Mouse (Mus musculus) C2C12 (cell line): ENCODE results near the gene Lama4. TPM values are rescaled to one million over a fixed set of nuclear protein-coding genes. Genes with fewer than 3 reads are reported as not detected.

Experiments used
- H3K27me3 ChIP-seq: one replicate; pipeline ENCODE4 v1.6.1; 2011; ENCODE audit not compliant: control insufficient read depth, insufficient read depth, insufficient read length
- H3K36me3 ChIP-seq: one replicate; pipeline ENCODE4 v1.6.1; 2011; ENCODE audit not compliant: control insufficient read depth, insufficient read depth
- H3K4me3 ChIP-seq: one replicate; pipeline ENCODE4 v1.5.1; 2011; ENCODE audit warnings: mild to moderate bottlenecking, control low read depth; ENCODE audit not compliant: poor library complexity, insufficient read depth, severe bottlenecking
- H3K79me2 ChIP-seq: one replicate; pipeline ENCODE4 v1.6.1; 2011; ENCODE audit not compliant: control insufficient read depth, insufficient read depth
- H3K79me3 ChIP-seq: one replicate; pipeline ENCODE4 v1.6.1; 2011; ENCODE audit warnings: low read depth, control low read depth
- H3ac ChIP-seq: one replicate; pipeline ENCODE3; 2011; ENCODE audit warnings: low read depth; ENCODE audit not compliant: control insufficient read depth, insufficient read length
- CEBPB ChIP-seq: IDR thresholded peaks from one replicate; pipeline ENCODE4 v1.6.1; 2011; ENCODE audit warnings: low read depth, mild to moderate bottlenecking, control low read depth, moderate library complexity
- CTCF ChIP-seq: IDR thresholded peaks from one replicate; pipeline ENCODE4 v1.5.1; 2011; ENCODE audit not compliant: control insufficient read depth, insufficient read depth, insufficient read length
- FOSL1 ChIP-seq: IDR thresholded peaks from one replicate; pipeline ENCODE4 v1.8.0; 2011; ENCODE audit warnings: mild to moderate bottlenecking, low read length; ENCODE audit not compliant: poor library complexity, insufficient read depth, severe bottlenecking
- MAX ChIP-seq: IDR thresholded peaks from one replicate; pipeline ENCODE4 v1.6.1; 2011; ENCODE audit warnings: mild to moderate bottlenecking, control low read depth
- MYOD1 ChIP-seq: IDR thresholded peaks from one replicate; pipeline ENCODE4 v1.6.1; 2011; ENCODE audit warnings: low read depth; ENCODE audit not compliant: control insufficient read depth, insufficient read length
- MYOG ChIP-seq: IDR thresholded peaks from one replicate; pipeline ENCODE4 v1.6.1; 2011; ENCODE audit not compliant: control insufficient read depth, insufficient read length; ENCODE audit errors: extremely low read depth
- USF1 ChIP-seq: IDR thresholded peaks from one replicate; pipeline ENCODE4 v1.6.1; 2011; ENCODE audit warnings: low read depth, mild to moderate bottlenecking, control low read depth, moderate library complexity
- polyA plus RNA-seq: library from polyadenylated mRNA; unstranded; fragments of >200 nt; fragmentation: generic; extraction: Trizol; gene quantifications from one replicate; pipeline ENCODE4 v1.2.1, GENCODE M21; 2012; ENCODE audit warnings: missing spikeins

Gene Lama4
- polyA plus RNA-seq, 1 experiment, result 0.02 TPM

DNA sequence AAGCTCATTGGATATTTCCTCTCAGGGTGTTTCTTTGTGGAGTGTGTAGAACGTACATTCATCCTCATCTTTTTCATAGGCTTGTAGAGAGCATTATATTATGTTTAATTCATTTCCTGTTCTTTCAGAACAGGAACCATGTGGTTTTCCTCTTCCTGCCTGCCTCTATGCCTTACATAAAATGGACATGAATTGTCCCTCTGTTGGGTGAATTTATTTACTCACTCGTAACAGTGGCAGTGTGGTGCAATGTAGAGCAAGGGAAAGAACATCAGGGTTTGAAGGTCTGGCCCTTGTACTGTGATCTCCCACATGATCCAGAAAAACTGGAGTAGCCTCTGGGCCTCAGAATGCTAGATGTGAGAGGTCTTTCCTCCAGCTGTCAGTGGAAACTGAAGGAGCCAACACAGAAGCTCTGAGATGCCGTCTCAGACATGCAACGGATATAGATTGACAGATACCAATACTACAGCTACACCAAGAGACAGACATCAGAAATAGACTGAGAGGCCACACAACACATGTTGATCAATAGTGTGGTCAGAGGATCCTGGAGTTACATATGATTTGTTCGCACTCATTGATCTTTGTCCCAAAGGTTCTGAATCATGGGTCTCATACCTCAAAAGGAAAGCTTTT, 58.4 kb downstream of the Lama4 start:
- Histone ChIP-seq H3K79me2 (no peaks in the 10 kb centered on the region), H3K4me3 (no peak overlapping the region), H3K36me3 (no peaks in the 10 kb centered on the region), H3K79me3 (no peaks in the 10 kb centered on the region), H3ac (no peak overlapping the region), H3K27me3 (no peaks in the 10 kb centered on the region)
- TF ChIP-seq FOSL1 (no peak), MAX (no peak), CEBPB (no peak), MYOG (no peak)

DNA sequence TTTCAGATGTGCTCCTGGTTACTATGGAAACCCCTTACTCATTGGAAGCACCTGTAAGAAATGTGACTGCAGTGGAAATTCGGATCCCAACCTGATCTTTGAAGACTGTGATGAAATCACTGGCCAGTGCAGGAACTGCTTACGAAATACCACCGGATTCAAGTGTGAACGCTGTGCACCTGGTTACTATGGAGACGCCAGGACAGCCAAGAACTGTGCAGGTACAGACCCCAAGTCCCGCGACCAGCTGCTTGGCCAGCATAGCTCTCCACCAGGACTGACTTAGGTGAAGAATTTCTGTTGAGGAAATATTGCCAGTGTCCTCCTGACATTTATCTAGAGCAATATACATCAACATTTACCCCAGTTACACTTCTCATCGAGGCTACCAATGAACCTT, 61.2 kb downstream of the Lama4 start:
- Histone ChIP-seq H3K27me3 (no peaks in the 10 kb centered on the region), H3K36me3 (no peaks in the 10 kb centered on the region), H3K4me3 (no peak overlapping the region), H3ac (no peak overlapping the region), H3K79me3 (no peaks in the 10 kb centered on the region), H3K79me2 (no peaks in the 10 kb centered on the region)
- TF ChIP-seq MYOG, result no peak
- TF ChIP-seq FOSL1, result no peak
- no peak for TF ChIP-seq CEBPB
- TF ChIP-seq MAX, result no peak
- TF ChIP-seq CTCF, result no peak
- no peak for TF ChIP-seq MYOD1

DNA sequence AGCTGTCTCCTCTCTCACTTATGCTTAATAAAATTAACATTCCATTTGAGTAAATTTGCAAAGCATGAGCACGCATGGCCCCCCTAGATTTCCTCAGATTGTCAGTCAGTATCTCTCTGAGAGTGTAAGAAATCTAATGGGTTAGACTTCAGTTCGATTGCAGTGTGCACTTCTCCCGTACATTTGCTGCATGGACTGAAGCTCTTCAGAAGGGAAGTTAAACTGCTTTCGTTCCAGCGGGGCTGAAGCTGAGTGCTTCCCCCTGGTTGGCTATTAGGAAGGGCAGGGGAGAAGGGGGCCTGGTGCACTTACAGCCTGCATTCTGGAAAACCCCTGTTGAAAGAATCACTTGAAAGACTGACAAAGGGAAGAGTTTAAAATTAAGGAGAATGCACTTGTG, 61.7 kb downstream of the Lama4 start:
- TF ChIP-seq MAX, result no peak
- no peak for TF ChIP-seq CTCF
- no peak for TF ChIP-seq CEBPB
- no peak for TF ChIP-seq MYOD1
- TF ChIP-seq MYOG, result no peak
- TF ChIP-seq FOSL1, result no peak
- TF ChIP-seq USF1, result no peak

DNA sequence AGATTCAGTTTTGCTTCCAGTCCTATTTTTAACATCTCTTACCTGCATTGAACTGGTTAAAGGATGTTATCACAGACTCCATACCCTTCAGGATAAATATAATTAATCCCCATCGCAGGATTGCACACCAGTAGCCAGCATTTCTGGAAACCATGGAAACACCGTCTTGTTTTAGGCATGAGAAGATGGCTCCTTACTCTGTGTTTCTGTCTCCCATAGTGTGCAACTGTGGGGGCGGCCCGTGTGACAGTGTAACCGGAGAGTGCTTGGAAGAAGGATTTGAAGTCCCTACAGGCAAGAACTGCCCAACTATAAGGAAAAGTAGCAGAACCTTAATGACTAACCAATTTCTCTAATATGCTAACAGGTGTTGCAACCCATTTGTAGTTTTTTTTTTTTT, 63.1 kb downstream of the Lama4 start:
- Histone ChIP-seq H3K79me3 (no peaks in the 10 kb centered on the region), H3K36me3 (no peaks in the 10 kb centered on the region), H3K27me3 (no peaks in the 10 kb centered on the region), H3K79me2 (no peaks in the 10 kb centered on the region), H3K4me3 (no peak overlapping the region), H3ac (no peak overlapping the region)
- TF ChIP-seq CEBPB (no peak), CTCF (no peak), FOSL1 (no peak), MYOG (no peak), USF1 (no peak), MYOD1 (no peak)

More for the DNA sequence above, 61.7 kb downstream of the Lama4 start:
- Histone ChIP-seq H3K79me3 (no peaks in the 10 kb centered on the region), H3ac (no peak overlapping the region), H3K27me3 (no peaks in the 10 kb centered on the region), H3K36me3 (no peaks in the 10 kb centered on the region), H3K79me2 (no peaks in the 10 kb centered on the region), H3K4me3 (no peak overlapping the region)

DNA sequence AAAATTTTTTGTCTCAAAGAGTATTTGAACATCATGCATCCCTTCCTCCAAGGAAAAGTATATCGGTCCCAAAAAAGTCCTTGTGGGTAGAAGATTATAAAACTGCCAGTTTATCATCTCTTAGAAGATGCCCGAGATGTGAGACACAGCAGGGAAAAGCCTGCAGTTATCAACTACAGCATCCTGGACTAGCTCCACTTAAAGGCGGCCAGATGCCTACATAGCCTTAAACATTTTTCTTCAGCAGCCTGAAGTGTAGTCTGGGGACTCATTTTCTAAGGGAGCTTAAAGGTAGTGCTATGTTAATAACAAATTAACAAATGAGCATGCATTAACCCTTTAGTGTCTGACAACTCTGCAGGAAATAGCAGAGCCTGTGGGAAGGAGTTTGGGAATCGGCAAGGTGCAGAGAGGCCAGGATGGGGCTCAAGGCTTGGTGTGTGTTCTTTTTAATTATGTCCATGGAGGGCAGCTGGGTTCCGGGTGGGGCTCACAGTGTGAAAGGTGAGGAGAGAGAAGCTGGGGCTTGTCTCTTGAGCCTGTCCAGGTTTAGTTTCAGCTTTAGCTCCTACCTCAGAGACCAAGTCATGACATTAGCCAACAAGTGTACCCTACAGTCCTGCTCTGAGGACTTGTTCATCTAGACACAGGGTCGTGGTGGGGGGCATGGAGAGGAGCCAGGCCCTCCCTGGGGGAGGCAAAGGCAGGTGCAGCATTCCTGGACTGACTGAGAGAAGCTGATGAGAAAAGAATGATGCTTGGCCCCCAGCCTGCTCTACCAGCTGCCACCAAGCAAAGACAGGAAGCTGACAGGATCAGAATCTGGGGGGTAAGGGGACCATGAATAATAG, 64.2 kb downstream of the Lama4 start:
- no peaks in the 10 kb centered on the region for H3K36me3 ChIP-seq
- no peak overlapping the region for H3K4me3 ChIP-seq
- H3K79me2 ChIP-seq, result no peaks in the 10 kb centered on the region
- H3ac ChIP-seq, result no peak overlapping the region
- TF ChIP-seq FOSL1, result no peak
- TF ChIP-seq CEBPB, result no peak
- TF ChIP-seq USF1, result no peak
- TF ChIP-seq MYOD1, result no peak
- no peak for TF ChIP-seq CTCF
- no peak for TF ChIP-seq MAX
- no peak for TF ChIP-seq MYOG
- H3K79me3 ChIP-seq, result no peaks in the 10 kb centered on the region
- H3K27me3 ChIP-seq, result no peaks in the 10 kb centered on the region
